Mouse (Mus musculus) heart, postnatal 25 days (tissue): ENCODE results near the gene Arhgap15. TPM values are rescaled to one million over a fixed set of nuclear protein-coding genes. Genes with fewer than 3 reads are reported as not detected.

Experiments used
- DNase-seq: peaks from one replicate; pipeline ENCODE4 v3.0.0; 2022; ENCODE audit warnings: low spot score
- intact Hi-C: fragments of 180-260 bp; cut with DNase I; formaldehyde crosslinking; loops from one replicate; pipeline ENCODE4 v1.15.1; 2025
- total RNA-seq, 2 experiments: library from RNA; stranded (reverse); gene quantifications; 2 replicates each; pipeline ENCODE4 v1.2.3; 2021

Arhgap15 gene
- total RNA-seq, 2 experiments from 2014 or later, result 0.42 to 0.92 TPM

- intact Hi-C loops, result no loop called here
- DNase-seq, result no peak
Measured at GRCm38 (mm10) chr2:44334006-44334405, 585.4 kb downstream of the Arhgap15 start.

DNA sequence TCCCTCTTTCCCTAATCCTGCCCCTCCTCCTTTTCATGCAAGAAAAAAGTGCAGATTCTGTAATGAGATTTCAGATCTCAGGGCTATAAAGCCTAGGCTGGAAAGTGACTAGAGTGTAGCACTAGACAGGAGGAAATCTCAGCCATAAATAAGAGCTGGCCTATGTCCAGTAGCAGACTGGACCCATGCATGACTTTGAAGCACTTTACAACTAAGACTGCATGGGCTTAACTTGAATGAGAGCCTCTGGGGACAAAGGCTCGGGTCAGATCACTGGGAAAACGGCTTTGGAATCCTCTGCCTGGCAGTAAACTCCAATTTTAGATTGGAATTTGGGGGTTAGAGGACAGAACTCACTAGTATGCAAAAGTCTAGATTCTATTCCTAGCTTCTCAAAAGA lies 585.9 kb downstream of the Arhgap15 start:
- DNase-seq, result no peak
- intact Hi-C loops, result no loop called here

- intact Hi-C loops, result no loop called here
- no peak for DNase-seq
Measured at GRCm38 (mm10) chr2:44336720-44337354, 588.2 kb downstream of the Arhgap15 start.

DNA sequence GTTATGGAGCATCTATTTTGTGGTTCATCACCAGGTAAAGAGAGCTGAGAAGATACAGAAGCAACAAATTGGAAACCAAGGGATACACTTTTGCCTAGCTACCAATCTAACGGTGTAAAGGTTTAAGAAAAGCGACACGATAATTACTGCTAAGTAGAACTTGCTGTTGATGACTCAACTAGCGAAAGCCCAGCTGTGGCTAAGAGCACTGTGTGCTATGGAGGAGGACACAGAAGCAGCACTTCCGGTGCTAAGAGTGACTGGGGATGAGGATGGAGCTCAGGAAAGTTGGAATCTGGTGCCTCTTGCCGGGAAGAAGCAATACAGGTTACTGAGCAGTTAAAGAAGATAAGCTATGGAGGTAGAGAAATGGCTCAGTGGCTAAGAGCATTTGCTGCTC lies 589.8 kb downstream of the Arhgap15 start:
- no peak for DNase-seq
- intact Hi-C loops, result no loop called here

GRCm38 (mm10) chr2:44341091-44341571 lies 592.5 kb downstream of the Arhgap15 start:
- intact Hi-C loops, result no loop called here
- no peak for DNase-seq

- intact Hi-C loops, result no loop called here
- no peak for DNase-seq
Measured at GRCm38 (mm10) chr2:44344861-44345260, 596.2 kb downstream of the Arhgap15 start.

DNA sequence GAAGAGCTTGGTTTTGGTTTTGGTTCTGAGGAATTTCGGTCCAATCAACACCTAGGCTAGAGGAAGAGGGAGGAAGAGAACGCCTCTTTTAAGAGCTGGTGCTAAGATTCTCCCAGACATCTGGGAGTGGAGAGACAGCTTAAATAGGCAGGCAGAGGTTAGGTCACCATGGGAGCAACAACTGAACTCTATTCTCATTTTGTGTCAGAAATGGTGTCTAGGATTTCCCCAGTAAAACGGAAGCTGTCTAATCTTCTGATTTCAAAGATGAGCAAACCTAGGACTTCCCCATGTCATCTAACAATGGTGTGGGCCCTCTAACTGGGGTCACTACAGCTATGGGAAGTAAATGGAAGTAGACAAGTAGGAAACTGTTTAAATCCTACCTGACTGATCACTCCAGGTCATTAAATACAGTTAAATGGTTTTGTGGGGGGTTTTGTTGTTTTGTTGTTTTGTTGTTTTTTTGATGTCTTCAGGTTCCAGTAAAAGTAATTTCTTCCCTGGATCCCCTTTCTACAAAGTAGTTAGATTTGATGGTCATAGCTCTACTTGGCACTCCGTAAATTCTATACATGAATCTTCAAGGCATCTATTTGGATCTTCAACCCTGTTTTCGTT lies 596.8 kb downstream of the Arhgap15 start:
- intact Hi-C loops, result no loop called here
- no peak for DNase-seq

DNA sequence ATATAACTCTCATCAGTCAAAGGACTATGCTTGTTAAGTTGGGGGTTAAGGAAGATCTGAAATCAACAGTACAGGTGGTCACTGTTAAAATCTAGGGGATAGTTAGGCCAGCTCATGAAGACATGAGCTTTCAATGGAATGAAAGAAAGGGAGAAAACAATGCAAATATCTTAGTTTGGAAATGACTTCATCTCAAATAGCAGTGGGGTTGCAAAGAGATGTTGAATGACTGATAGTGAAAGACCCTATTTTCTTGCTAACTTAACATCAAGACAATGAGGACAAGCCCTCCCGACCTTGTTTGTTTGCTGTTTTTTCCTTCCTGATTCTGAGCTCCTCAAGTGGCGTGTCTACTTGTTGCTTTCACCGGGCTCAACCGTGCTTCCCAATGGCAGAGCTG lies 597.6 kb downstream of the Arhgap15 start:
- intact Hi-C loops, result no loop called here
- no peak for DNase-seq

DNA sequence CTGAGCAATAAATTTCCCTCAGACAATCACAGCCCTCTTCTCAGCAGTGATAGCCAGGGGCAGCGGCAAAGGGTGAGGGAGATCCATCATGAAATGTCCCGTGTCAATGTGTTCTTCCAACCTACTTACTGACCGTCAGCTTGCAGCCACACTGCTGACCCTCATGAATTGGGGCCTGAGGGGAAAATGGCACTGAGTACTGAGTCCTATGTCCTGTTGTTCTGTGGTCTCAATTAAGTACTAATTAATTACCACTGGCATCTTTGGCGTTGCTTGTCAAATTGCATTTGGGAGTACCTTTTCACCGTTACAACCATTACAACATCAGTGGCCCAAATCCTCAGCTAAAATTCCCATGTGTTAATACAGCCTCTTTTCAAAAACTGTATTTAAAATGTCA lies 599.2 kb downstream of the Arhgap15 start:
- DNase-seq, result no peak
- intact Hi-C loops, result no loop called here

- DNase-seq, result no peak
- intact Hi-C loops, result no loop called here
Measured at GRCm38 (mm10) chr2:44349101-44349500, 600.5 kb downstream of the Arhgap15 start.

DNA sequence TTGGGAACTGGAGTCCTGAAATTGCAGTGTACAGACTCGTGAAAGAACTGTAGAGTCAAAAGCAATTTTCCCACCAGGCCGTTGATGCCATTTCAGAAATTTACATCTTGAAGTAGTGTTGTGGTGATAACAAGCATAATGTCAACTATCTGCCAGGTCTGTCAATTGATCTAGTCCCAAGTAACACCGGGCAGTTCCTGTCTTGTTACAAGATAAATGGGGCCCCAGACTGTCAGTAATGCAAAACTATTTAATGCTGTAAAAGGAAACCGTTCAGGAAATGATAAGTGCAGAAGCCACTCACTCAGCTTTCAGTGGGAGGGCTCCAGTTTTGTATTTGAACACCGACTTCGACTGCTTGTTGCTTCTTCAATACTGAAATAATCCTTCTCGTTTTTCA lies 604.3 kb downstream of the Arhgap15 start:
- intact Hi-C loops, result no loop called here
- DNase-seq, result no peak

GRCm38 (mm10) chr2:44353594-44353993 lies 605.0 kb downstream of the Arhgap15 start:
- DNase-seq, result no peak
- intact Hi-C loops, result no loop called here

GRCm38 (mm10) chr2:44354786-44355185 lies 606.2 kb downstream of the Arhgap15 start:
- intact Hi-C loops, result no loop called here
- no peak for DNase-seq

DNA sequence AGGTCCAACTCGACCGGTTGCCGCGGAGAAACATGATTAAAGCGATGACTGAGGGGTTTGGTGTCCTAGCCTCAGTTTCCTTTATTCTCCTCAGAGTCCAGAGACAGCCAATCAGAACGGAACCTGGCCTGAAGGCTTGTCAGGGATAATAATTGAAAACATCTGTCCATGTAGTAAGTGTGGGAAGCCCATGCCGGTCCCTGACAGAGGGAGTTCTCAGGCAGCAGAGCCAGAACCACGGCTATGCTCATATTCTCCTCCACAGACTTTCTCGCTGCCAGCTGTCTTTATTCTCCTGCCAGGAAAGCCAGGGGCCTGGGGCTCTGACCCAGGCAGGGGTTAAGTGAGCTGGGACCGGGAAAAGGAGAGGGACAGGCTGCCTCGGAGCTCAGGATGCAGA lies 606.7 kb downstream of the Arhgap15 start:
- DNase-seq, result no peak
- intact Hi-C loops, result no loop called here

GRCm38 (mm10) chr2:44356248-44356886 lies 607.7 kb downstream of the Arhgap15 start:
- DNase-seq, result no peak
- intact Hi-C loops, result no loop called here

DNA sequence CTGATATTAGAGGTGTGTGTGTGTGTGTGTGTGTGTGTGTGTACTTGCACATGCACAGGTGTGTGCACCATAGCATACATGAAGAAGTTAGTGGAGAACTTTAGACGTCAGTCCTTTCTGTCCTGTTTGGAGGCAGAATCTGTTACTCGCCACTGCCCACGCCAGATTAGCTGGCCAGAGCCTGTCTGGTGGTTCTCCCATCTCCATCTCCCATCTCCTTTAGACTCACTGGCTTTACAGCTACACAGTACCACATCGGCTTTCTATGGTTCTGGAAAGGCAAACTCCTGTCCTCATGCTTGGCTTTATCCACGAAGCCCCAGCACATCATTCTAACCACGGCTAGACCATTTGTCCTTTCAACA lies 608.2 kb downstream of the Arhgap15 start:
- intact Hi-C loops, result no loop called here
- no peak for DNase-seq

GRCm38 (mm10) chr2:44380225-44380624 lies 631.6 kb downstream of the Arhgap15 start:
- intact Hi-C loops, result no loop called here
- DNase-seq, result no peak

DNA sequence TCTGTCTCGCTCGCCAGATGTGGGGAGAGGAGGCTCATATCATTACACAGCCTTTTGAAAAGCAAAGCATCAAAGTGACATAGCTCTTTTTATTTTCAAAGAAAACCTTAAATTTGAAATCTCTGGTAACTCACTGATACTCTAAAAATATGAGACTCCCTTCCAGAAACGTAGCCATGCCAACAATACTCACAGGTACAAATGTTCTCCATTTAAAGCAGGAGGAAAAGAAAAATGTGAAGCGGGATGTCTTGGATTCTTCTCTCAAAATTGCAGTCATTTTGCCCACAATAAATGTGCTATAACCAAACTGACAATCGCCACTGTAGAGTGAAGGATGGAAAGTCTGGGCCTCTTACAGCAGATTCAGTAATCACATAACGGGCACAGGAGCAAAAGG lies 635.9 kb downstream of the Arhgap15 start:
- intact Hi-C loops, result no loop called here
- DNase-seq, result no peak

GRCm38 (mm10) chr2:44389556-44389955 lies 640.9 kb downstream of the Arhgap15 start:
- no peak for DNase-seq
- intact Hi-C loops, result no loop called here

DNA sequence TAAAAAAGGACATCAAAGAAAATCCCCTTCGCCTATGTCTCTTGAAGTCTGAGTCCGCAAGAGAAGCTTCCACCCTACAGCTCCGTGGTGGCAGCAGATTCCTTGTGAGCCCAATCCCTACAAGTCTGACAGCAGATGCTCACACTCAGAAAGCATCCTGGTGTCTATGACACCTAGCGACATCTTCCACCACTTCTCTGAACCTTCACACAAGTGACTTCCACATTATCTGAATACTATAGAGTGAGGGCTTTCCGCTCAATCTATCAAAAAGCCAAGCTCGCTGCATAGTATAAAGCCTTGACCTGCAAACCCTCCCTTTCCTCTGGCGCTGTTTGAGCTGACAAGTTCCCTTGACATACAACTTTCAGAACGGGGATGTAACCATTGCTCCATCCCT lies 645.2 kb downstream of the Arhgap15 start:
- intact Hi-C loops, result no loop called here
- DNase-seq, result no peak

GRCm38 (mm10) chr2:44394956-44395501 lies 646.4 kb downstream of the Arhgap15 start:
- intact Hi-C loops, result no loop called here
- DNase-seq, result no peak
